Mouse (Mus musculus): ENCODE data around the gene Apaf1. TPM values are rescaled to one million over a fixed set of nuclear protein-coding genes. Genes with fewer than 3 reads are reported as not detected.

The Apaf1 gene
- polyA plus RNA-seq (2015; fragmentation: Nextera tagmentation; extraction: Ambion mirVana) = 6.8 and 8.3 TPM in 2 replicates

GRCm38 (mm10) chr10:91082550-91083392, at the start of gene Apaf1, which contains the start of gene Ikbip:
Apaf1 (minus strand) TSS chr10:91082770.
Ikbip (plus strand) TSS chr10:91082940.
- Histone ChIP-seq H3K9ac (peak within 1 kb of the TSS; percentile 94), H3K4me1 (replicated peaks) (peaks cover 22% of the 10 kb centered on the region), H3K27ac (peak within 1 kb of the TSS; percentile 89), H3K9me3 (replicated peaks) (no peaks in the 10 kb centered on the region), H3K4me3 (replicated peaks) (peak within 1 kb of the TSS; percentile 98), H3K27me3 (no peaks in the 10 kb centered on the region), H3K36me3 (peaks cover 14% of the 10 kb centered on the region), H3K4me2 (peak within 1 kb of the TSS; percentile 95)
- DNase-seq = peak; percentile 99
- under 1% methylated on average over 66 of the region's 87 CpGs for WGBS (ENCODE audit: insufficient replicate concordance)
- ATAC-seq (ENCODE audit: low read depth) = peak; percentile 94

GRCm38 (mm10) chr10:91131565-91131964, 49.0 kb upstream of the Apaf1 start:
- peaks cover 10% of the 10 kb centered on the region; the same call in 1 of the 2 replicates for H3K4me1 ChIP-seq (replicated peaks)
- WGBS (ENCODE audit: insufficient replicate concordance) = 73% methylated on average over 1 of the region's 1 CpGs
- H3K4me2 ChIP-seq = no peak overlapping the region
- no peaks in the 10 kb centered on the region for H3K27me3 ChIP-seq
- DNase-seq = no peak
- H3K9ac ChIP-seq = no peak overlapping the region
- no peak overlapping the region for H3K4me3 ChIP-seq (replicated peaks)
- H3K27ac ChIP-seq = no peak overlapping the region
- no peak for ATAC-seq (ENCODE audit: low read depth)
- no peaks in the 10 kb centered on the region for H3K36me3 ChIP-seq
- H3K9me3 ChIP-seq (replicated peaks) = no peaks in the 10 kb centered on the region

GRCm38 (mm10) chr10:91130792-91131191, 48.2 kb upstream of the Apaf1 start:
- Histone ChIP-seq H3K9me3 (replicated peaks) (no peaks in the 10 kb centered on the region), H3K27me3 (no peaks in the 10 kb centered on the region), H3K9ac (no peak overlapping the region), H3K4me3 (replicated peaks) (no peak overlapping the region), H3K36me3 (no peaks in the 10 kb centered on the region), H3K27ac (no peak overlapping the region), H3K4me1 (replicated peaks) (peaks cover 11% of the 10 kb centered on the region; the same call in 1 of the 2 replicates), H3K4me2 (no peak overlapping the region)
- ATAC-seq (ENCODE audit: low read depth) (no peak), DNase-seq (no peak)
- whole genome bisulfite sequencing (ENCODE audit: insufficient replicate concordance) = 62% methylated on average over 3 of the region's 3 CpGs

GRCm38 (mm10) chr10:91128551-91129160, 46.1 kb upstream of the Apaf1 start:
- H3K27me3 ChIP-seq = no peaks in the 10 kb centered on the region
- DNase-seq = no peak
- WGBS (ENCODE audit: insufficient replicate concordance) = 69% methylated on average over 1 of the region's 1 CpGs
- H3K4me3 ChIP-seq (replicated peaks) = no peak overlapping the region
- ATAC-seq (ENCODE audit: low read depth) = no peak
- H3K4me1 ChIP-seq (replicated peaks) = peaks cover 17% of the 10 kb centered on the region
- no peak overlapping the region for H3K4me2 ChIP-seq
- no peak overlapping the region for H3K27ac ChIP-seq
- H3K9ac ChIP-seq = no peak overlapping the region
- no peaks in the 10 kb centered on the region for H3K36me3 ChIP-seq
- H3K9me3 ChIP-seq (replicated peaks) = no peaks in the 10 kb centered on the region

- H3K9ac ChIP-seq = no peak overlapping the region; the same call in 1 of the 2 replicates
- H3K9me3 ChIP-seq (replicated peaks) = no peaks in the 10 kb centered on the region
- ATAC-seq (ENCODE audit: low read depth) (no peak), DNase-seq (no peak)
- no peak overlapping the region for H3K4me2 ChIP-seq
- H3K27me3 ChIP-seq = no peaks in the 10 kb centered on the region
- 49% methylated on average over 2 of the region's 2 CpGs for WGBS (ENCODE audit: insufficient replicate concordance)
- H3K4me1 ChIP-seq (replicated peaks) = peaks cover 23% of the 10 kb centered on the region
- H3K27ac ChIP-seq = no peak overlapping the region
- no peaks in the 10 kb centered on the region for H3K36me3 ChIP-seq
- H3K4me3 ChIP-seq (replicated peaks) = no peak overlapping the region
Measured at GRCm38 (mm10) chr10:91127395-91127794, 44.8 kb upstream of the Apaf1 start.

GRCm38 (mm10) chr10:91126618-91127355, 44.2 kb upstream of the Apaf1 start:
- ATAC-seq (ENCODE audit: low read depth) (no peak), DNase-seq (no peak)
- H3K4me2 ChIP-seq = no peak overlapping the region
- H3K9ac ChIP-seq = peak overlapping the region; percentile 10; the same call in 1 of the 2 replicates
- H3K4me1 ChIP-seq (replicated peaks) = peaks cover 29% of the 10 kb centered on the region
- H3K4me3 ChIP-seq (replicated peaks) = no peak overlapping the region
- no peak overlapping the region for H3K27ac ChIP-seq
- no peaks in the 10 kb centered on the region for H3K9me3 ChIP-seq (replicated peaks)
- H3K36me3 ChIP-seq = peaks cover 4% of the 10 kb centered on the region
- 50% methylated on average over 10 of the region's 10 CpGs for WGBS (ENCODE audit: insufficient replicate concordance)
- no peaks in the 10 kb centered on the region for H3K27me3 ChIP-seq

- no peaks in the 10 kb centered on the region for H3K9me3 ChIP-seq (replicated peaks)
- DNase-seq = peak; percentile 97
- H3K9ac ChIP-seq = peak within 1 kb of the TSS; percentile 98
- peak within 1 kb of the TSS; percentile 89 for H3K4me3 ChIP-seq (replicated peaks)
- no peaks in the 10 kb centered on the region for H3K27me3 ChIP-seq
- WGBS (ENCODE audit: insufficient replicate concordance) = 9% methylated on average over 59 of the region's 59 CpGs
- peaks cover 28% of the 10 kb centered on the region for H3K36me3 ChIP-seq
- peak; percentile 96 for ATAC-seq (ENCODE audit: low read depth)
- H3K27ac ChIP-seq = peak within 1 kb of the TSS; percentile 92
- H3K4me2 ChIP-seq = peak within 1 kb of the TSS; percentile 81
- peaks cover 38% of the 10 kb centered on the region for H3K4me1 ChIP-seq (replicated peaks)
Measured at GRCm38 (mm10) chr10:91123828-91124822, 41.6 kb upstream of the Apaf1 start, which contains the start of gene Slc25a3. Slc25a3 (minus strand) TSS chr10:91124059.

- peak; percentile 59 for DNase-seq
- Histone ChIP-seq H3K4me3 (replicated peaks) (peak overlapping the region; percentile 89), H3K36me3 (peaks cover 35% of the 10 kb centered on the region), H3K9ac (peak overlapping the region; percentile 98), H3K27ac (peak overlapping the region; percentile 92), H3K27me3 (no peaks in the 10 kb centered on the region), H3K4me1 (replicated peaks) (peaks cover 38% of the 10 kb centered on the region), H3K9me3 (replicated peaks) (no peaks in the 10 kb centered on the region), H3K4me2 (peak overlapping the region; percentile 81)
- peak; percentile 63 for ATAC-seq (ENCODE audit: low read depth)
- under 1% methylated on average over 44 of the region's 44 CpGs for WGBS (ENCODE audit: insufficient replicate concordance)
Measured at GRCm38 (mm10) chr10:91123281-91123827, 40.8 kb upstream of the Apaf1 start.

- DNase-seq (no peak), ATAC-seq (ENCODE audit: low read depth) (no peak)
- H3K4me1 ChIP-seq (replicated peaks) = peaks cover 38% of the 10 kb centered on the region
- no peaks in the 10 kb centered on the region for H3K9me3 ChIP-seq (replicated peaks)
- H3K36me3 ChIP-seq = peaks cover 42% of the 10 kb centered on the region
- H3K4me3 ChIP-seq (replicated peaks) = peak overlapping the region; percentile 89
- 10% methylated on average over 6 of the region's 6 CpGs for WGBS (ENCODE audit: insufficient replicate concordance)
- H3K27ac ChIP-seq = peak overlapping the region; percentile 92
- H3K27me3 ChIP-seq = no peaks in the 10 kb centered on the region
- H3K4me2 ChIP-seq = peak overlapping the region; percentile 81
- peak overlapping the region; percentile 98 for H3K9ac ChIP-seq
Measured at GRCm38 (mm10) chr10:91122646-91123045, 40.1 kb upstream of the Apaf1 start.

GRCm38 (mm10) chr10:91116958-91117357, 34.4 kb upstream of the Apaf1 start:
- no peak overlapping the region for H3K4me3 ChIP-seq (replicated peaks)
- H3K27ac ChIP-seq = no peak overlapping the region
- no peak overlapping the region for H3K9ac ChIP-seq
- H3K4me2 ChIP-seq = no peak overlapping the region
- H3K4me1 ChIP-seq (replicated peaks) = peaks cover 11% of the 10 kb centered on the region
- no peaks in the 10 kb centered on the region for H3K27me3 ChIP-seq
- whole genome bisulfite sequencing (ENCODE audit: insufficient replicate concordance) = 84% methylated on average over 12 of the region's 12 CpGs
- peaks cover 88% of the 10 kb centered on the region for H3K36me3 ChIP-seq
- DNase-seq (no peak), ATAC-seq (ENCODE audit: low read depth) (no peak)
- no peaks in the 10 kb centered on the region for H3K9me3 ChIP-seq (replicated peaks)
